Mouse (Mus musculus) ES-Bruce4 (cell line): ENCODE measurements around the gene Tspoap1. TPM values are rescaled to one million over a fixed set of nuclear protein-coding genes. Genes with fewer than 3 reads are reported as not detected.

Experiments
- H3K27ac ChIP-seq: 2 replicates; pipeline ENCODE4 v1.5.1; 2012; ENCODE audit warnings: low read length, inconsistent platforms; ENCODE audit not compliant: insufficient read depth
- H3K27me3 ChIP-seq: 2 replicates; pipeline ENCODE4 v1.6.1; 2012; ENCODE audit warnings: mild to moderate bottlenecking, low read length, inconsistent platforms; ENCODE audit not compliant: control insufficient read depth, poor library complexity, insufficient read depth, severe bottlenecking
- H3K36me3 ChIP-seq: 2 replicates; pipeline ENCODE4 v1.6.1; 2012; ENCODE audit warnings: inconsistent platforms, mild to moderate bottlenecking, low read length, moderate library complexity; ENCODE audit not compliant: control insufficient read depth, poor library complexity, insufficient read depth, severe bottlenecking
- H3K4me1 ChIP-seq: one replicate; pipeline ENCODE4 v1.8.1; 2011; ENCODE audit warnings: low read length; ENCODE audit not compliant: control insufficient read depth, insufficient read depth
- H3K4me3 ChIP-seq: 2 replicates; pipeline ENCODE4 v1.5.1; 2011; ENCODE audit warnings: low read depth, mild to moderate bottlenecking, low read length
- H3K9ac ChIP-seq: 2 replicates; pipeline ENCODE4 v1.6.1; 2012; ENCODE audit warnings: low read depth, mild to moderate bottlenecking, inconsistent platforms; ENCODE audit not compliant: poor library complexity, severe bottlenecking
- H3K9me3 ChIP-seq: replicated peaks from 2 replicates; pipeline ENCODE4 v1.6.1; 2012; ENCODE audit warnings: mild to moderate bottlenecking, low read length, inconsistent platforms; ENCODE audit not compliant: control insufficient read depth, poor library complexity, insufficient read depth, severe bottlenecking
- CTCF ChIP-seq: IDR thresholded peaks from one replicate; pipeline ENCODE4 v1.8.1; 2011; ENCODE audit warnings: low read depth, low read length
- EP300 ChIP-seq: IDR thresholded peaks from 2 replicates; pipeline ENCODE4 v1.6.1; 2011; ENCODE audit warnings: low read depth, low read length; ENCODE audit not compliant: insufficient read depth
- POLR2A ChIP-seq: IDR thresholded peaks from one replicate; pipeline ENCODE4 v1.8.1; 2011; ENCODE audit warnings: low read length; ENCODE audit not compliant: insufficient read depth
- polyA plus RNA-seq: library from polyadenylated mRNA; stranded (reverse); fragments of >200 nt; gene quantifications from 2 replicates; pipeline ENCODE4 v1.2.4, GENCODE M21; 2011; ENCODE audit warnings: low read depth; ENCODE audit not compliant: missing spikeins, insufficient read depth, insufficient read length

The Tspoap1 gene
- polyA plus RNA-seq, 1 experiment = 3.2 TPM

DNA sequence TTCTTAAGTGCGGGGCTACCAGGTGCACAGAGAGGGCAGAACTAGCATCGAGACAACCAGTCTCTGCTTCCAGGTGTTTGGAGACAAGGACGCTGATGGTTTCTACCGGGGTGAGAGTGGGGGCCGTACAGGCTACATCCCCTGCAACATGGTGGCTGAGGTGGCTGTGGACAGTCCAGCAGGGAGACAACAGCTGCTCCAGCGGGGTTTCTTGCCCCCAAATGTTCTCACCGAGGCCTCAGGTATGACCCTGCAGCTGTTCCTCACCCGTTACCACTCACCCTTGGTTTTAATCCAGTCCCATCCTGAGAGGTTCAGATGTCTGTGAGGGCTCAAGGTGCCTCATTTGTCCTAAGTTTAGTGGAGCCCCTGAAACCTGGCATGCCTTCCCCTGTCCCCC, 19.8 kb downstream of the Tspoap1 start:
- no peak overlapping the region for H3K4me3 ChIP-seq
- no peaks in the 10 kb centered on the region for H3K36me3 ChIP-seq
- H3K9ac ChIP-seq = no peak overlapping the region
- TF ChIP-seq CTCF = no peak
- no peak for TF ChIP-seq EP300
- no peak for TF ChIP-seq POLR2A
- H3K27me3 ChIP-seq = no peaks in the 10 kb centered on the region
- no peaks in the 10 kb centered on the region for H3K9me3 ChIP-seq
- H3K4me1 ChIP-seq = no peaks in the 10 kb centered on the region
- H3K27ac ChIP-seq = no peak overlapping the region

- Histone ChIP-seq H3K9ac (no peak overlapping the region), H3K27ac (no peak overlapping the region), H3K9me3 (peaks cover 3% of the 10 kb centered on the region; the same call in 1 of the 2 replicates), H3K36me3 (no peaks in the 10 kb centered on the region), H3K27me3 (no peaks in the 10 kb centered on the region), H3K4me3 (no peak overlapping the region), H3K4me1 (no peaks in the 10 kb centered on the region)
- TF ChIP-seq EP300 = no peak
- TF ChIP-seq CTCF = no peak
- no peak for TF ChIP-seq POLR2A
Observed at GRCm38 (mm10) chr11:87790088-87790487, 29.7 kb downstream of the Tspoap1 start.

DNA sequence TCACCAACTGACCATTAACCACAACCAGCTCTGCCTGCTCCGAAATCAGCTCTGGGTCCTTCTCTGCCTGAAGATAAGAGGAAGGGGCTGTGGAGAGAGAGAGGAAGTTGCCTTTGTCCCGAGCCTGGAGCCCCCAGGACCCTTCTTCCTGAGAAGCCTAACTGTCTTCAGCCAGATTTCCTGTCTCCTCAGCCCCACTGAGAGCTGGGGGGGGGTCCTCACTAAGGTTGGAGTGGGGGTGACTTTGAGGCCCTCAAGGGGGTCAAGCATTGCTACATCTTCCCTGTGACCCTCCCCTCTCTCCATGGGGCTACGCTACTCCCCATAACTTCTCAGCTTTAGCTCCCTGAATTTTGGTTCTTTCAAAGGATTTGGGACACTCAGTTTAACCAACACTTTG, 33.1 kb downstream of the Tspoap1 start, which contains the start of gene Mpo:
TSS of gene Mpo (plus strand) at position 122 of the 400 bp plus-strand sequence.
- Histone ChIP-seq H3K9me3 (peaks cover 3% of the 10 kb centered on the region; the same call in 1 of the 2 replicates), H3K36me3 (no peaks in the 10 kb centered on the region), H3K27me3 (no peaks in the 10 kb centered on the region), H3K4me1 (no peaks in the 10 kb centered on the region), H3K9ac (no peak within 1 kb of the TSS), H3K4me3 (no peak within 1 kb of the TSS), H3K27ac (no peak within 1 kb of the TSS)
- TF ChIP-seq POLR2A (no peak), CTCF (no peak), EP300 (no peak)

- H3K36me3 ChIP-seq = no peaks in the 10 kb centered on the region
- H3K9me3 ChIP-seq = no peaks in the 10 kb centered on the region
- no peak overlapping the region for H3K27ac ChIP-seq
- no peaks in the 10 kb centered on the region for H3K4me1 ChIP-seq
- TF ChIP-seq POLR2A (no peak), CTCF (no peak), EP300 (no peak)
- no peaks in the 10 kb centered on the region for H3K27me3 ChIP-seq
- no peak overlapping the region for H3K4me3 ChIP-seq
- no peak overlapping the region for H3K9ac ChIP-seq
Observed at GRCm38 (mm10) chr11:87801711-87802275, 41.5 kb downstream of the Tspoap1 start.

DNA sequence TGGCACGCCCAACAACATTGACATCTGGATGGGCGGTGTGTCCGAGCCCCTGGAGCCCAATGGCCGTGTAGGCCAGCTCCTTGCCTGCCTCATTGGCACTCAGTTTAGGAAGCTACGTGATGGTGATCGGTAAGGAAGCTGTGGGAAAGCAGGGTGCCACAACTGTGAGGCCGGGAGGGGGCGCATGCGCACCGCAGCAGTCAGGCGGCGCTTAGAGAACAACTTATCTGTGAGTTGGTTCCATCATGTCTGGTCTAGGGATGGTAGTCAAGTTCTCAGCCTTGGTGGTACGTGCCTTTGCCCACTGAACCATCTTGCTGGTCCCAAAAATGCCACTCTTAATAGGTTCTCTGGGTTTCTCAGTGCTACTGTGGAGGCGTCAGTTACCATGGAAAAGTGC, 42.3 kb downstream of the Tspoap1 start:
- Histone ChIP-seq H3K4me3 (peak overlapping the region; percentile 65), H3K27me3 (no peaks in the 10 kb centered on the region), H3K9ac (0 out of 2 replicates have a peak overlapping the region, but pooled peaks have one; percentile 11)

DNA sequence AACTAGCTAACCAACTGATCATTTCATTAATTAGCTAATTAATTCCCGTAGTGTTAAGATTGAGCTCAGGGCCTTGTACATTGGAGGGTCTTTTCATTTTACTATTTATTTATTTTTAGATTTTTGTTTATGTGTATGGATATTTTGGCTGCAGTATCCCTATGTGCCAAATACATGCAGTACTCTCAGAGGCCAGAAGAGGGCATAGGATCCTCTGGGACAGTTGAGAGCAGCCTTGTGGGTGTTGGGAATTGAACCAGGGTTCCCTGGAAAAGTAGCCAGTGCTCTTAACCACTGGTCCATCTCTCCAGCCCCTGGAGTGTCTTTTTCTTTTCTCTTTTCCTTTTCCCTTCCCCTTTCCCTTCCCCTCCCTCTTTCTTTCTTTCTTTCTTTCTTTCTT, 45.1 kb downstream of the Tspoap1 start:
- TF ChIP-seq CTCF (peak; percentile 33), EP300 (no peak)
- H3K27ac ChIP-seq = no peak overlapping the region
- no peak overlapping the region for H3K9ac ChIP-seq
- H3K4me1 ChIP-seq = no peaks in the 10 kb centered on the region
- no peaks in the 10 kb centered on the region for H3K36me3 ChIP-seq
- H3K27me3 ChIP-seq = no peaks in the 10 kb centered on the region
- H3K9me3 ChIP-seq = no peaks in the 10 kb centered on the region
- no peak overlapping the region for H3K4me3 ChIP-seq

More for the DNA sequence above, 42.3 kb downstream of the Tspoap1 start:
- no peaks in the 10 kb centered on the region for H3K9me3 ChIP-seq
- H3K27ac ChIP-seq = no peak overlapping the region
- TF ChIP-seq CTCF = peak; percentile 59
- no peak for TF ChIP-seq EP300
- H3K4me1 ChIP-seq = no peaks in the 10 kb centered on the region
- no peaks in the 10 kb centered on the region for H3K36me3 ChIP-seq
